Comparison of ENCODE assay signal across 32 mouse cellular contexts in genomic region chr17:53564837-53565236, GRCm38 (mm10). TPM values are rescaled to one million over a fixed set of nuclear protein-coding genes. Genes with fewer than 3 reads are reported as not detected.
"Had no signal": no experiment of that assay in that cellular context is flagged by ENCODE, and none has a peak within 500 bp of the region (broad histone marks: within the 10 kb centered on the region; RNA-seq: fewer than 3 reads in every experiment).

No protein-coding gene starts in this region.

- H3K9ac ChIP-seq: heart, embryonic 12.5 days; hindbrain, embryonic 12.5 days; hindbrain, embryonic 14.5 days; intestine, embryonic 15.5 days; limb, embryonic 12.5 days; liver, embryonic 12.5 days; liver, embryonic 15.5 days had no signal

- H3K27ac ChIP-seq: gastrocnemius, adult 2 months; heart, embryonic 10.5 days; hindbrain, embryonic 10.5 days; hindbrain, embryonic 12.5 days; hindbrain, embryonic 14.5 days; intestine, embryonic 15.5 days; layer of hippocampus, adult 2 months; left cerebral cortex, adult 2 months; limb, embryonic 10.5 days; limb, embryonic 12.5 days; liver, embryonic 12.5 days; liver, embryonic 15.5 days had no signal

- H3K36me3 ChIP-seq: heart, embryonic 10.5 days; heart, embryonic 12.5 days; hindbrain, embryonic 10.5 days; hindbrain, embryonic 12.5 days; intestine, embryonic 15.5 days; limb, embryonic 10.5 days; limb, embryonic 12.5 days; liver, embryonic 12.5 days; liver, embryonic 15.5 days had no signal

- H3K27me3 ChIP-seq: heart, embryonic 12.5 days; hindbrain, embryonic 12.5 days; intestine, embryonic 15.5 days; limb, embryonic 12.5 days; liver, embryonic 12.5 days; liver, embryonic 15.5 days had no signal

- H3K9me3 ChIP-seq: heart, embryonic 10.5 days; heart, embryonic 12.5 days; hindbrain, embryonic 10.5 days; hindbrain, embryonic 12.5 days; intestine, embryonic 15.5 days; limb, embryonic 10.5 days; limb, embryonic 12.5 days; liver, embryonic 12.5 days; liver, embryonic 15.5 days had no signal

- DNase-seq: gastrocnemius, adult 2 months; gastrocnemius, postnatal 10 days; gastrocnemius, postnatal 25 days; heart, adult 18-20 months; heart, postnatal 10 days; heart, postnatal 4 days; kidney, adult 18-20 months; kidney, adult 8-10 months; kidney, postnatal 10 days; kidney, postnatal 25 days; kidney, postnatal 4 days had no signal

- H3K4me3 ChIP-seq: gastrocnemius, adult 2 months; heart, embryonic 10.5 days; heart, embryonic 12.5 days; hindbrain, embryonic 10.5 days; hindbrain, embryonic 12.5 days; intestine, embryonic 15.5 days; layer of hippocampus, adult 2 months; left cerebral cortex, adult 2 months; limb, embryonic 10.5 days; limb, embryonic 12.5 days; liver, embryonic 12.5 days; liver, embryonic 15.5 days had no signal

RNA-seq across cellular contexts. Expression of gene Pp2d1, which starts 25.6 kb away (rescaled TPM):
- total RNA-seq: gastrocnemius, adult 2 months; gastrocnemius, postnatal 10 days; gastrocnemius, postnatal 25 days; gastrocnemius, postnatal 4 days; granulocyte monocyte progenitor cell, adult 5-6 weeks; heart, adult 18-20 months; heart, adult 8-10 months; heart, postnatal 10 days; heart, postnatal 25 days; heart, postnatal 4 days; layer of hippocampus, adult 2 months; layer of hippocampus, postnatal 10 days; layer of hippocampus, postnatal 25 days; left cerebral cortex, adult 2 months; left cerebral cortex, postnatal 14 days; left cerebral cortex, postnatal 36 days had no signal
- polyA plus RNA-seq: liver, adult 2 months had no signal
